Mouse (Mus musculus) embryo, embryonic 10 days (tissue): Measurements from ENCODE around the gene Spag6l.
"Not testable (repeated sequence)": the region's sequence is repeated elsewhere in the genome, so short reads cannot be mapped to it uniquely, and the experiment has no call there.

ENCODE experiments used
- DNase-seq: peaks from one replicate; pipeline ENCODE4 v3.0.0-alpha.2; 2015; ENCODE audit warnings: low spot score

Spag6l gene

DNA sequence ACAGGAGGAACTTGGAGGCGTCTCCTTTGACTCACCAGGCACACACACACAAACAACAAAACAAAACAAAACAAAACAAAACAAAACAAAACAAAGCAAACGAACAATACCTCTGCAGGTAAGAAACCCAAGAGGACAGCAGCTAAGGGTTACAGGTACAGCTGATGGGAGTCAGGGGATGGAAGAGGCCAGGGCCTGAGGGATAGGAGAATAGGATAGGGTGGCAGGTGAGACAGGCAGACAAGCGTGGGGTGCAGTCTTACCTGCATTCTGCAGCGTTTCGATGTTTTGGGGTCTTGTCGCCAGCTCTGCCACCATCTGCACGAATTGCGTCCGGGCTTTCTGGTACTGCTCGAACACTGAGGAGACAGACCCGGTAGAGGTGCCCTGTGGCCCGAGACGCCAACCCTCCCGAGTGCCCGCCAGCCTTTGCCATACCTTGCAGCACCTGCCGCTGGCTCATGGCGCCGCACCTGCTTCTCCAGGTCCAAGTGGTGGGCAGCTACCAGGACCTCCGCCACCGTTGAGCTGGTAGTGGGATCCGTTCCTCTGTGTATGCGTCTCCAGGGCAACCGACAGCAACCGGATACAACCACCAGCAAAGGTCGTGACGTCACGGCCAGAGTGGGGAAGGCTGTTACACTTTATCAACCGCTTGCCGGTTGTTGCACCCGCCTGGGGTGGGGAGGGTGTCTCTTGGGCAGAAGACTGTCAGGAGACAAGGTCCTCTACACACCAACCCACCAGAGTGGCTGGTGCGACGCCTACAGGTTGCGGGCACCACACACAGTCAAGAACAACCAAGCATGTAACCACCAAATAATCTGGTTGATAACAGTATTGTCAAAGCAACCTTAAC is at the start of gene Spag6l:
Gene Spag6l (minus strand): TSS at position 700 of the 859 bp plus-strand sequence.
- peak; percentile 83 for DNase-seq

DNA sequence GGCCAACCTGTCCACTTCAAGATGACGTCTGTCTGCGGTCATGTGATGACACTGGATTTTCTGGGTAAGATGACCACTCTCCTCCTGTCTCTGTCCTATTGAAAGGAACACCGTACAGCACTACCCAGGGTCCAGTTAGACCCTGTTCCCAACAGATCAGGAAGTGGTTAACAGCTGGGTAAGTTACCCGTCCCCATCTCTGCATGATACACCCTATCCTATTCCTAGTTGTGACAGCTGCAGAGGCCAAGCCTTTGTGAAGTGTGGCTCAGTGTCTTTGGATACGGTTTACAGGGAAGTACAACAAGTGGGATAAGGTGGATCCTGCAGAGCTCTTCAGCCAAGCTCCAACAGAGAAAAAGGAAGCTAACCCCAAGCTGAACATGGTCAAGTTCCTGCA is 49.8 kb upstream of the Spag6l start:
- no peak for DNase-seq

DNA sequence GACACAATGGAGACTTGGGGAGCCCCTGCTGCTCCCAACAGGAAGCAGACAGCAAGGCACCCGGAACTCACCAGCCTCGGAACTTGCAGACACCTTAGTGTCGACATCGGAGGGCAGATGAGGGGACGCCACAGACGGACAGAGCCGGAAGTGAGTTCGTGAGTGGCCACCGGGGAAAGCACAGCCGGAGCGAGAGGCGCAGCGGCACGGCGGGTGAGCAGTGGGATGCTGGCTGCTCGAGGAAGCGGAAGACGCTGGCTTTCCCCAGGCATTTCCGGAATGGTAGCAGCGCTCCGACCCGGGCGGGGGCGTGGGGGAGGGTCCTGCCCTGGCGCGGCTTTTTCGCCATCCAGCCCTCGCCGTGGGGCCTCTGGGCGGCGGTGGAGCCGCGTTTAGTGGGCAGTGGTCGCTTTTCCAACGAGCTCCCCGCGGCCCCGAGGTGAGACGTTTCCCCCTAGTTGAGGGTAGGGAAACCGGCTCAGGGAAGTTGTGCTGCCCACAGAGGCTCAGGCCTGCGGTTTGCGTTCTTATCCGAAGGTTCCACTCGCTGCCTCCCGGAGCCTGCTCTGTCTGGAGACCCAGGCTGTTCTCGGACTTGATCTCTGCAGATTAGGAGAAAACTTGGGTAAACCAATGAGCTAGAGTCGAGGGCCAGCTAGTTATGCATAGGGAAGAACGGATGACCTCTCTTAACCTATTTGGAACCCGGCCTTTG is 41.5 kb upstream of the Spag6l start, which contains the start of the genes Top3b and Vpreb1:
Gene Top3b (plus strand): TSS at position 120 of the 715 bp plus-strand sequence.
Gene Vpreb1 (minus strand): TSS at position 227 of the 715 bp plus-strand sequence.
- DNase-seq: peak; percentile 98

DNA sequence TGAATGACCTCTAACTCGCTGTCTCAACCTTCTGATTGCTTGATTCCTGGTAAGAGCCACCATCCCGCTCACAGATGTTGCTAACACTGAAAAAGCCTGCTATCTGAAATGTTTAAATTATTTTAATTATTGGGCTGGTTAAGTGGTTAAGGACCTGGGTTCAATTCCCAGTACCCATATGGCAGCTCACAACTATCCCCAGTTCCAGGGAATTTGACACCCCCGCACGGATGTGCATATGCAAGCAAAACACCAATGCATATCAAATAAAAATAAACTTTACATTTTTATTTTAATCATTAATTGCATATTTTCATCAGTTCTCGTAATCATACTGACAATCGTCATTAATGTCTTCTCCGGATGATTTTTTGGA is 41.0 kb upstream of the Spag6l start:
- peak; percentile 3 for DNase-seq

DNA sequence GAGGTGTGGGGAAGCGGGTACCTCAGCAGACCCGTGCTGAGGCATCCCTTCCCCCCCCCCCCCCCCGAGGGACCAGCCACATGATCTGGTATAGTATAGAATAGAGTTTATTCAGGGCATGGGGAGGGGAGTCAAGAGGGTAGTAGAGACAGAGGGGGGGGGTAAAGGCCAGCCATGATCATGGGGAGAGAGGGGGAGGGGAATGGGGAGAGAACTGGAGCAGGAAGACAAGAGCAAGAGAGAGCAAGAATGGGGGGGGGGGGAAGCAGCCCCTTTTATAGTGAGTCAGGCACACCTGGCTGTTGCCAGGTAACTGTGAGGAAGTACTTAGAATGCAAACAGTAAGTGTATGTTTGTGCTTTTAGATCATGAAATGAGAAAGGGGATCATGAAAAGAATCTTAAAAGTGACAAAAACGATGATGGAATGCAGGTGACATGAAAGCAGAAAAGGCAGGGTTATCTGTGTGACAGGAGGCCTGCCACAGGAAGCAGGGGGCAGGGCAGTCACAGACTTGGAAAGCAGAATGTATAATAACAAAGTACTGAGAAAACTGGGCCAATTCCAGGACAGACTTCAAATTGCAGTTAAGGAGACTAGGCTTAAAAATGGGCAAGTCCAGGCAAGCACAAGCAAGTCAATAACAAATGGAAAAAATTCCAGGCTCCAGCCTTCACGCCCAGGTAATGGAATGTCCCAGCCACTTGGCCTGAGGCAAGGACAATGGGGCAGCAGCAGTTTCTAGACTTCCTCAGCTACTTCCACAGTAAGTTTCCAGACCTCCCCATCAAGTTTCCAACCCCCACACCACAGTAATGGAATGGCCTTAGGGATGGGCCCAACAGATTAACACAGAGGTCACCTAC is 36.7 kb upstream of the Spag6l start:
- DNase-seq: peak; percentile 11

DNA sequence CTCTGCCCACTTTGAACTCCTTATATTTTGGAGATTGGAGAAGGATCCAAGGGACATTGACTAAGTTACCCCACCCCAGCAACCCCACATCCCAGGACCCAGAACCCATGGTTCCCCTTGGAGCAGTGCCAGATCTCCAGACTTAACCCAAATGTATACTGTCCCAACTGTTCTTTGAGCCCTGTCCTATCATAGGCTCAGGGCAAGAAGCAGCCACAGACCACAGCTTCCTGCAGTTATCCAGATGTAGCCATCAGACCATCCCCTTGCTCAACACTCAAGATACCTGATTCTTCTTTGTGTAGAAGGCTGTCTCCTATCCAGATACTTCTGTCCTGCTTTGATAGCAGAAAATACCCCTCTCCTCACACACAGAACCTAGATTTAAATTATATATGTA is 36.0 kb upstream of the Spag6l start:
- no peak for DNase-seq

DNA sequence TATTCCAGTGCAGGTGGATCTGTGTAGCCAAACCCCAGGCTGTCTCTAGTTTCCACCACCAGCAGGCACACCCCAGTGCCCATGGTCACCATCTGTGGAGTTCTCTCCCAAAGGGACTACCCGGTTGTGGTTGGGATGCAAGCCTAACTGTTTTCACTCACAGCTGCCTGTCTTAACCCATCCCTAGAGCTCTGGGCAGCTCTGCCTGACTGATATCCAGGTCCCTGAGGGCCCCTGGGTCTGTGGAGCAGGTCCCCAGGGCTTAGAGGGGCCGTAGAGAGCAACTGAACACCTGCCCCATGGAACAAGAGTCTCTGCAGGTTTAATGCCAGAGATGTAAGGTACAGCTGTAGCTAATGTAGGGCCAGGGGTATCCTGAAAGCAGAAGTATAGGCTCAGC is 34.7 kb upstream of the Spag6l start, which contains the start of gene Igll1:
Gene Igll1 (minus strand): TSS at position 8 of the 400 bp plus-strand sequence.
- DNase-seq: no peak

DNA sequence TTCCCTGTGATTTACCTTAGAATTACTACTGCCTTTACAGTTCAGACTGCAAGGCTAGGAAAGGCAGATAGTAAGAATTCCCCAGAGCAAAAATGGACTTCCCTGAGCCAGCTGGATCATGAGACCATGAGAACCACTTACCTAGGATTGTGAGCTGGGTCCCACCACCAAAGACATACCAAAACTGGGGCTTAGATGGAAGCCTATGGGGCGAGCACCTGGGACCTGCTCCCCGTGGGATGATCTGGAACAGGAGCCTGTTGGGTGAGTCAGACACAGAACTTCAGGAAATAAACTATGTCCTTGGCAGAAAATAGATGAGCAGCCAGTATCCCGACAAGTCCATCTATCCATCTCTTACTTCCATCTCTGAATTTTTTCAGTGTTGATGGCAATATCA is 33.0 kb upstream of the Spag6l start:
- DNase-seq: no peak

DNA sequence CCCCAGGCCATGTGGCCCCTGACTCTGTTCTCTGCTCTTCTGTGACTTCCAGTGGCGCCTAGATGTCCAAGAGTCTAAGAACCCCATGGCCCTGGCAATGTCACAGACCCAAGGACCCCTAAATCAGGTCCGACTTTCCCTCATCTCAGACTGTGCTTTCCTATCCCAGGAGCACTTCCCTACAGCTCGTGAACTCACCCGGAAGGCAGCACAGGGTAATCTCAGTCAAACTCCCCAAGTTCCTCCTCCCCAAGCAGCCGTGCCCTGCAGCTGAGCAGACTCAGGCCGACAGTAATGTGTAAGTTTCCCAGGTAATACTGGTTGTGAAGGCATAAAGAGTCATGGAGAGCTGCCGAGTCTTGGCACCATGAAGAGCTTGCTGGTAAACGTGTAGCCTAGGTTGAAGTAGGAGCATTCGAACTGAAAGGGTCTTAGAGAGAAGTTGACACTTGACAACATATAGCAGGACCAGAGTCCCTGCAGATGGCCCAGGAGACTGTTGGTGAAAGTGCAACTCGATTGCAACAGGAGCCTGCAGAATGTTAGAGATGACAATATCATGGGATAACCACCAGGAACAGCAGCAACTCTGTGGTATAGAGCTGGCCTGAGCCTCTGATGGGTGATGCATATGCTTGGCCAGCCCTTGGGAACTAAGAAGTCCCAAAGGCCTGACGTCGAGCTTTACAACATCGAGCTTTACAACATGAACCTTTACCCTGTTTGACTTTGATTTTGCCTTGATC is 27.6 kb upstream of the Spag6l start:
- no peak for DNase-seq

DNA sequence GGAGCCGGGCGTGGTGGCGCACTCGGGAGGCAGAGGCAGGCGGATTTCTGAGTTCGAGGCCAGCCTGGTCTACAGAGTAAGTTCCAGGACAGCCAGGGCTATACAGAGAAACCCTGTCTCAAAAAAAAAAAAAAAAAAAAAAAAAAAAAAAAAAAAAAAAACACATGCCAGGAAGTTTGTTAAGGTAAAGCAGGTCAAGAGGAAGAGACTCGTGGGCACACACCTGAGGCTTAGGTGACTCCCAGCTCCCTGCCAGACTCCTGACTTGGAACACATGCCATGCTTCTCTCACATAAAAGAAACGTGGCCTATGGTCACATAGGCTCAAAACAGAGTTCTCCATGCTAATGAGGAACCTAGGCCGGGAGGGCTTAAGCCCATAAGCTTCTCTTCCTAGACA is 26.8 kb upstream of the Spag6l start:
- not testable (repeated sequence) for DNase-seq

DNA sequence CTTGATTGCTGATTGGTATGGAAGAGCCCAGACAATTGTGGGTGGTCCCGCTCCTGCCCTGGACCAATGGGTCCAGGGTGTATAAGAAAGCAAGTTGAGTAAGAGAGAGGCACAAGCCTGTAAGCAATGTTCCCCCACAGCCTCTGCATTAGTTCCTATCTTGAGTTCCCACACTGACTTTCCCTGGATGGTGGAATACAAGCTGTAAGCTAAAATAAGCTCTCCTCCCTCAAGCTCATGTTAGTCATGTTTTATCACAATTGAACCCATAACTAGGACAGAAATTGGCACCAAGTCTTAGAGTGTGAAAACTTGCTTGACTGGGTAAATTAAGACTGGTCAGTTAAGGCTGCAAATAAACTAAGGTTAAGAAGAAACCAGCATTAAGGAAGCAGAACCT is 26.3 kb upstream of the Spag6l start:
- no peak for DNase-seq

DNA sequence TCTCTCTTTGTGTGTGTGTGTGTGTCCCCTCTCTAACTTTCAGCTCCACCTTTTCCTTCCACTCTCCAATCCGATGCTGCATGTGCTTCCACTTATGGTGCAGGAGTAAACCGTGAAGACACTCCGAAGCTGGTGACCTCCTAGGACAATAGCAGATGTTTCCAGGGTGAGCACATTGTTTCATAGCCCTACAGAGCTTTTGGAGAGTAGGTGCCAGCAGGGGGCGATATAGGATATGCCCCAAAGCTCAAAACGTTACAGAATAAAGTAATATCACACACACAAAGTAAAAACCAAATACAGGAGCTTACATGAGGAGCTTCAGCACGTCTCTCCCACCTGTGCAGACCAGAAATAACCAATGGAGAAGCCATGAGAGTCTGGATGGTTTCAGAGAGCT is 25.6 kb upstream of the Spag6l start:
- peak; percentile 42 for DNase-seq

DNA sequence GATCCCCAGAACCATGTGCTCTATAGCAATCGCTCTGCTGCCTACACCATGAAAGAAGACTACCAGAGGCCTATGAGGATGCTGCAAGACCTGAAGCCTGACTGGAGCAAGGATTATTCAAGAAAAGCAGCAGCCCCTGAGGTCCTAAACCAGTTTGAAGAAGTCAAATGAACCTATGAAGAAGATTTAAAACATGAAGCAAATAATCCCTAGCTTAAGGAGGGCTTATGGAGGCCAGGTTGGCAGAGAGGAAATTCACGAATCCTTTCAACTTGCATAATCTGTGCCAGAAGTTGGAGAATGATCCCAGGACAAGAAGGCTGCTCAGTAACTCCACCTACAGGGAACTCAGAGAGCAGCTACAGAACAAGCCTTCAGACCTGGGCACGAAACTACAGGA is 23.2 kb upstream of the Spag6l start:
- no peak for DNase-seq

DNA sequence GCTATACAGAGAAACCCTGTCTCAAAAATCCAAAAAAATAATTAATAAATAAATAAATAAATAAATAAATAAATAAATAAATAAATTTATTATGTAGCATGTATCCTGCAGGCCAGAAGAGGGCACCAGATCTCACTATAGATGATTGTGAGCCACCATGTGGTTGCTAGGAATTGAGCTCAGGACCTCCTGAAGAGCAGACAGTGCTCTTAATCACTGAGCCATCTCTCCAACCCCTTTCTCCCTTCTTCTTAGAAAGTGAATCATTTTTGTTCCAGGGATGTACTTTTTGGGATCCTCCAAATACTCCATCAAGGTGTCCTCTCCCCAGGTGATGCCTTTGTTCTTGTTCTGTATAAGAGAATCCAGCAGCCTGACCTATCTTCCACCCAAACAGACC is 19.9 kb upstream of the Spag6l start:
- DNase-seq: no peak

DNA sequence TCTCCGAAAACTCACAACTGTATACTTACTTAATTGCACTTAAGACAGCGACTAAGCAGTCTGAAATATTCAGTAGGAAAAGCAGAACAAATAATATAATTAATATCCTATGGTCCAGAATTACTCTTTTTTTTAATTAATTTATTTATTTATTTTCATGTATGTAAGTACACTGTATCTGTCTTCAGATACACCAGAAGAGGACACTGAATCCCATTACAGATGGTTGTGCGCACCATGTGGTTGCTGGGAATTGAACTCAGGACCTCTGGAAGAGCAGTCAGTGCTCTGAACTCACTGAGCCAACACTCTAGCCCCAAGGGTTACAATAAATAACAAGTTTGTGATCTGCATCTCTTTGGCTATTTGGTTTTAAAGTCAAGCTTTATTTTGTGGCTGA is 415 bp upstream of the Spag6l start:
- no peak for DNase-seq

DNA sequence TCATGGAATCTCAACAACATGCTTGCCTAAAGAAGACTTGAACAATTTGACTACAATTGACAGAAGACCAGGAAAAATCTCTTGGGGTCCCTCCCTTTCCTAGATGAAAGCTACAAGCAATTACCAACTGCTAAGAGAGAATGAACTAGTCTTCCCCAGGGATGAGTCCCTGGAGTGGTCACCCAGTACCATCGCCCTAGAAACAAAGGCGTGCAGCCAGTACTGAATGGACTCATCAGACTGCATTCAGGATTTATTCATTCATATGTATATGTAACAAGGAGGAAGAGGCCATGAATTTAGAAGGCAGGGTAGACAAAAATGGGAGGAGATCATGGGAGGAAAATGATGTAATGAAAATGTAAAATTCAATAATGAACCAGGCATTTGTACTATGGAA is 3.0 kb downstream of the Spag6l start:
- no peak for DNase-seq

DNA sequence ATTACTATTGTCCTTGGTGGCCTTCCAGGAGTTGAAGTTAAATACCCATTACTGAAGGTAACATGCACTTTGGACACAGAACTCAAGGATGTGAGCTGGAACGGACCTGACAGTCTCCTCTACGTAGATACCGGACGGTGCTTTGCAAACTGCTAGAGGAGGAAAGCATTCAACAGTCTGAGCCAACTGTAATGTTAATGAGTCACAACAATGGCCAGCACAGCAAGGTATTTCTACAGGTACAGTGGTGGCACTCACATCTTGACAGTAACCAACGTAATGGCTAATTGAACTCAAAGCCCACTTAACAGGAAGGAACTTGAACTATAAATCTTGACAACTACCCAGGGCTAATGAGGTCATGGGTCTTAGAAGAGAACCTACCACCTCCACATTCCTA is 3.8 kb downstream of the Spag6l start:
- DNase-seq: no peak

DNA sequence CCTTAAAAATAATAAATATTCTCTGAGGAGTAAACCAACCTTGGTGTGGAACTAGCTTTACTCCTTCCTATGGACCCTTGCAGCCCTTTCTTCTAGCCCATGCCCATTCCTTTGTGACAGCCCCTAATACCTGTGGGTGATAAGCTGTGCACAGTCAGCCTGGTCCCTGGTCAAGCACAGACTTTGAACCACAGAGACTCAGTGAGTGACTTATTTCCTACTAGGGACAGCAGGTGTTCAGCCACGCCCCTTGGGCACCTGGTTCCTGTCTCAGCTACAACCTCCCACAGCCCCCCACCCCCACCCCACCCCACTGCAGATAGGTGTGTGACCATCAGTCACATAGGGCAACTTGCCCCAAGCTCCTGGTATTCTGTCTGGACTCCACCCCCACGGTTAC is 22.9 kb downstream of the Spag6l start:
- no peak for DNase-seq
